ENCODE assay signal across 21 mouse cellular contexts in genomic region chr5:53393571-53393970, GRCm38 (mm10).
DNase-seq lines count a peak whose midpoint lies in the region; ATAC-seq and TF ChIP-seq lines count a peak whose summit lies in the region.
"Had no signal": no experiment of that assay in that cellular context is flagged by ENCODE, and none has a peak within 500 bp of the region (broad histone marks: within the 10 kb centered on the region; RNA-seq: fewer than 3 reads in every experiment).

No protein-coding gene starts in this region.

- WGBS in macrophage (ENCODE audit: missing documents) = 95% methylated on average over 2 of the region's 2 CpGs
- 84% methylated on average over 2 of the region's 2 CpGs for WGBS in heart, adult 2 months

- no peak for TF ChIP-seq CTCF in heart, adult 2 months (IDR thresholded peaks at IDR 0.05)

- peak; percentile 50 for ATAC-seq in CD4-positive, CD25-positive, alpha-beta regulatory T cell, adult 4 months
- ATAC-seq: forebrain, embryonic 13.5 days; forebrain, postnatal 0 days had no signal

- no peaks in the 10 kb centered on the region for H3K4me1 ChIP-seq in brown adipose tissue, adult 24 weeks (ENCODE audit: control insufficient read depth, insufficient read depth, insufficient read length, low read length)
- no peaks in the 10 kb centered on the region for H3K4me1 ChIP-seq in heart, adult 2 months (ENCODE audit: control insufficient read depth, insufficient read depth, low read length)
- H3K4me1 ChIP-seq: forebrain, embryonic 13.5 days; hindbrain, embryonic 12.5 days; hindbrain, embryonic 15.5 days had no signal

- TF ChIP-seq POLR2A in heart, adult 2 months (IDR thresholded peaks at IDR 0.05; ENCODE audit: insufficient read depth, low read depth, low read length) = no peak

- H3K79me2 ChIP-seq in macrophage (ENCODE audit: inconsistent target) = no peaks in the 10 kb centered on the region
- H3K79me2 ChIP-seq in heart, adult 2 months (replicated peaks; ENCODE audit: control insufficient read depth, insufficient read depth, low read length) = no peaks in the 10 kb centered on the region

- TF ChIP-seq EP300 in heart, adult 2 months (IDR thresholded peaks at IDR 0.05; ENCODE audit: insufficient read depth, low read depth, low read length) = no peak

- no peak for DNase-seq in kidney, adult 9 months
- DNase-seq in urinary bladder, adult 2 months (ENCODE audit: low spot score) = no peak
- no peak for DNase-seq in kidney, adult 11 months
- no peak for DNase-seq in heart, adult 2 months
- DNase-seq: adrenal gland, adult 2 months; adrenal gland, postnatal 14 days; B cell, adult 2 months; cerebellum, adult 18-20 months; cerebellum, adult 9-10 months; cerebellum, postnatal 14 days; forebrain, postnatal 0 days; gastrocnemius, adult 2 months; gastrocnemius, postnatal 14 days; kidney, adult 18-20 months had no signal

- no peaks in the 10 kb centered on the region; the same call in 1 of the 2 replicates for H3K27me3 ChIP-seq in heart, adult 2 months (ENCODE audit: control insufficient read depth, insufficient read depth, low read length)
- H3K27me3 ChIP-seq: forebrain, embryonic 13.5 days; hindbrain, embryonic 12.5 days; hindbrain, embryonic 15.5 days had no signal

- H3K9ac ChIP-seq in heart, adult 2 months (ENCODE audit: low read depth, low read length) = no peak overlapping the region
- H3K9ac ChIP-seq: forebrain, embryonic 13.5 days; forebrain, postnatal 0 days; hindbrain, embryonic 12.5 days; hindbrain, embryonic 15.5 days had no signal

- no peaks in the 10 kb centered on the region for H3K36me3 ChIP-seq in macrophage (ENCODE audit: inconsistent target)
- no peaks in the 10 kb centered on the region for H3K36me3 ChIP-seq in heart, adult 2 months (ENCODE audit: control insufficient read depth, insufficient read depth, low read length)
- H3K36me3 ChIP-seq: forebrain, embryonic 10.5 days; hindbrain, embryonic 12.5 days; hindbrain, embryonic 15.5 days had no signal

- intact Hi-C loops in heart, adult 2 months (cut with DNase I) = no loop called here

- no peak overlapping the region for H3K4me3 ChIP-seq in brown adipose tissue, adult 24 weeks (ENCODE audit: insufficient read depth, low read depth, low read length)
- H3K4me3 ChIP-seq in macrophage (ENCODE audit: inconsistent target) = no peak overlapping the region
- no peak overlapping the region for H3K4me3 ChIP-seq in heart, adult 2 months
- H3K4me3 ChIP-seq: forebrain, embryonic 10.5 days; forebrain, embryonic 13.5 days; gastrocnemius, adult 2 months; hindbrain, embryonic 12.5 days; hindbrain, embryonic 15.5 days had no signal

- H3K27ac ChIP-seq in brown adipose tissue, adult 24 weeks (replicated peaks; ENCODE audit: low read depth, low read length) = 0 out of 2 replicates have a peak overlapping the region, but pooled peaks have one; percentile 1
- H3K27ac ChIP-seq in macrophage = peak overlapping the region; percentile 58
- no peak overlapping the region for H3K27ac ChIP-seq in heart, adult 2 months
- H3K27ac ChIP-seq: forebrain, embryonic 10.5 days; forebrain, embryonic 13.5 days; hindbrain, embryonic 12.5 days; hindbrain, embryonic 15.5 days had no signal
